Mouse (Mus musculus): ENCODE measurements around the gene Gnb3. TPM values are rescaled to one million over a fixed set of nuclear protein-coding genes. Genes with fewer than 3 reads are reported as not detected.
"Not testable (repeated sequence)": the region's sequence is repeated elsewhere in the genome, so short reads cannot be mapped to it uniquely, and the experiment has no call there.

The Gnb3 gene
- polyA plus RNA-seq, 1 experiment from 2014 or later: 0.53 TPM

DNA sequence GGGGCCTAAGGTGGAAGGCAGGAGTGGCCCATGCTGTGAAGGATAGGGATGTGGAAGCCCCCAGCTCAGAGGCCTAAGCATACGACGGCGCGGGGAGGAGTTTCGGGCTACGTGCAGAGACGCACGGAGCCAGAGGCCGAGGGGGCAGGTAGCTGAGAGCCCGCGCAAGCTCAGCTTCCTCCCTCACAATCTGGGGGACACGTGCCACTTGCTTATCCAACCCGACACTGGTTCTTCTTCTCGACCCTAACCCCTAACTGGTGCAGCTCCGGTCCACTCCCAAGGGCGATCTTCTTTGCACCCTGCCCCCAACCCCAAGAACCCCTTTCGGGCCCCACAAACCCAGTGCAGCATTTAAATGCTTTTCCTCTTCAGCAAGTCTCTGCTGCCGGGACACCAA lies 26.6 kb downstream of the Gnb3 start:
- peaks cover 4% of the 10 kb centered on the region for H3K4me1 ChIP-seq (replicated peaks; ENCODE audit: control insufficient read depth, insufficient read depth)
- H3K27ac ChIP-seq (replicated peaks): peak overlapping the region; percentile 85
- H3K27me3 ChIP-seq (ENCODE audit: control insufficient read depth, insufficient read depth, low read length): no peaks in the 10 kb centered on the region
- peak overlapping the region; percentile 64 for H3K4me2 ChIP-seq (replicated peaks; ENCODE audit: low read depth)
- DNase-seq (ENCODE audit: low spot score) (peak; percentile 76), ATAC-seq (ENCODE audit: low FRiP score, low TSS enrichment) (peak; percentile 47)
- TF ChIP-seq CTCF (IDR thresholded peaks at IDR 0.05; ENCODE audit: low read depth): no peak
- no peak for TF ChIP-seq EP300 (optimal IDR thresholded peaks at IDR 0.05)
- peak overlapping the region; percentile 59 for H3K4me3 ChIP-seq (ENCODE audit: low read depth, low read length)
- peak overlapping the region; percentile 66 for H3K9ac ChIP-seq (ENCODE audit: low read length)
- no peaks in the 10 kb centered on the region for H3K9me3 ChIP-seq (ENCODE audit: control insufficient read depth, low read length)
- H3K36me3 ChIP-seq (ENCODE audit: control insufficient read depth, insufficient read depth, low read length): peaks cover 31% of the 10 kb centered on the region
- WGBS: 1% methylated on average over 18 of the region's 18 CpGs

DNA sequence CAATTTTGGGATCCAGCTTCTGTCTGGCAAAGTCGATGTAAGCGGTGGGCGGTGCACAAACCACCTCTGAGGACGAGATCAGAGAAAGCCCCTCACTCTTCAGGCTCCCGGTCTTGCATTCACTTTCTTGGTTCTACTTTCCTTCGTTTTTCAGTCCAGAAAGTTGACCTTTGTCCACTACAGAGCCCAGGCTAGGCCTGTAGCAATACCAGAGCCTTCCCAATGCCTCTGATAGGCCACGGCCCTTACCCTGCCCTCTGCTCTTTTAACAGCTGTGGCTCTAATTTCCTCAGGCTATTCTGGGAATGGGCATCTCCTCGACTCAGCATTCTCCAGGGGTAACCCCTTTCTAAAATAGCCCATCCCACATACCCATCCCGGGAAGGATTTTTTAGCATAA lies 27.2 kb downstream of the Gnb3 start:
- H3K9me3 ChIP-seq (ENCODE audit: control insufficient read depth, low read length): no peaks in the 10 kb centered on the region
- 8% methylated on average over 9 of the region's 9 CpGs for WGBS
- H3K27me3 ChIP-seq (ENCODE audit: control insufficient read depth, insufficient read depth, low read length): no peaks in the 10 kb centered on the region
- peak overlapping the region; percentile 64 for H3K4me2 ChIP-seq (replicated peaks; ENCODE audit: low read depth)
- peaks cover 6% of the 10 kb centered on the region for H3K4me1 ChIP-seq (replicated peaks; ENCODE audit: control insufficient read depth, insufficient read depth)
- H3K4me3 ChIP-seq (ENCODE audit: low read depth, low read length): peak overlapping the region; percentile 59
- H3K9ac ChIP-seq (ENCODE audit: low read length): peak overlapping the region; percentile 66
- TF ChIP-seq EP300 (optimal IDR thresholded peaks at IDR 0.05): no peak
- no peak for TF ChIP-seq CTCF (IDR thresholded peaks at IDR 0.05; ENCODE audit: low read depth)
- ATAC-seq (ENCODE audit: low FRiP score, low TSS enrichment): no peak
- DNase-seq (ENCODE audit: low spot score): no peak
- peak overlapping the region; percentile 85 for H3K27ac ChIP-seq (replicated peaks)
- peaks cover 27% of the 10 kb centered on the region for H3K36me3 ChIP-seq (ENCODE audit: control insufficient read depth, insufficient read depth, low read length)

- TF ChIP-seq EP300 (optimal IDR thresholded peaks at IDR 0.05) (no peak), CTCF (IDR thresholded peaks at IDR 0.05; ENCODE audit: low read depth) (no peak)
- peak overlapping the region; percentile 24; the same call in 1 of the 2 replicates for H3K27ac ChIP-seq (replicated peaks)
- DNase-seq (ENCODE audit: low spot score): no peak
- H3K9ac ChIP-seq (ENCODE audit: low read length): peak overlapping the region; percentile 66; the same call in 1 of the 2 replicates
- H3K9me3 ChIP-seq (ENCODE audit: control insufficient read depth, low read length): no peaks in the 10 kb centered on the region
- peak overlapping the region; percentile 59 for H3K4me3 ChIP-seq (ENCODE audit: low read depth, low read length)
- H3K36me3 ChIP-seq (ENCODE audit: control insufficient read depth, insufficient read depth, low read length): peaks cover 19% of the 10 kb centered on the region
- H3K4me2 ChIP-seq (replicated peaks; ENCODE audit: low read depth): peak overlapping the region; percentile 64
- H3K27me3 ChIP-seq (ENCODE audit: control insufficient read depth, insufficient read depth, low read length): no peaks in the 10 kb centered on the region
- 68% methylated on average over 24 of the region's 24 CpGs for WGBS
- no peak for ATAC-seq (ENCODE audit: low FRiP score, low TSS enrichment)
- H3K4me1 ChIP-seq (replicated peaks; ENCODE audit: control insufficient read depth, insufficient read depth): peaks cover 6% of the 10 kb centered on the region
These were observed 28.1 kb downstream of the Gnb3 start for GRCm38 (mm10) chr6:124811701-124812560.

DNA sequence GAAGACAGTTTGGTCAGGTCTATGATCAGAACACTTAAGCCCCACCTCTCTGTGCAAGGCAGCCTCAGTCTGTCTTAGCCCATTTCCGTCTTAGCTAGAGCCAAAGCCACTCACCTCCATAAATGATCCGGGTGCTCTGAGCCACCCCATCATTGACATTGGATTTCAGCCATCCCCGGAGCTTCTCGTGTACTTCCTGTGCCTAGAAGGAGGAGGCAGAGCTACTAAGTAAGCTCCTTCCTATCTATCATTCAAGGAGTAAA lies 28.7 kb downstream of the Gnb3 start:
- 65% methylated on average over 4 of the region's 4 CpGs for WGBS
- Histone ChIP-seq H3K36me3 (ENCODE audit: control insufficient read depth, insufficient read depth, low read length) (peaks cover 16% of the 10 kb centered on the region), H3K4me1 (replicated peaks; ENCODE audit: control insufficient read depth, insufficient read depth) (peaks cover 6% of the 10 kb centered on the region), H3K4me3 (ENCODE audit: low read depth, low read length) (no peak overlapping the region), H3K27ac (replicated peaks) (peak overlapping the region; percentile 24; the same call in 1 of the 2 replicates), H3K9me3 (ENCODE audit: control insufficient read depth, low read length) (no peaks in the 10 kb centered on the region), H3K27me3 (ENCODE audit: control insufficient read depth, insufficient read depth, low read length) (no peaks in the 10 kb centered on the region), H3K4me2 (replicated peaks; ENCODE audit: low read depth) (no peak overlapping the region), H3K9ac (ENCODE audit: low read length) (no peak overlapping the region)
- no peak for ATAC-seq (ENCODE audit: low FRiP score, low TSS enrichment)
- no peak for TF ChIP-seq EP300 (optimal IDR thresholded peaks at IDR 0.05)
- no peak for TF ChIP-seq CTCF (IDR thresholded peaks at IDR 0.05; ENCODE audit: low read depth)
- no peak for DNase-seq (ENCODE audit: low spot score)

DNA sequence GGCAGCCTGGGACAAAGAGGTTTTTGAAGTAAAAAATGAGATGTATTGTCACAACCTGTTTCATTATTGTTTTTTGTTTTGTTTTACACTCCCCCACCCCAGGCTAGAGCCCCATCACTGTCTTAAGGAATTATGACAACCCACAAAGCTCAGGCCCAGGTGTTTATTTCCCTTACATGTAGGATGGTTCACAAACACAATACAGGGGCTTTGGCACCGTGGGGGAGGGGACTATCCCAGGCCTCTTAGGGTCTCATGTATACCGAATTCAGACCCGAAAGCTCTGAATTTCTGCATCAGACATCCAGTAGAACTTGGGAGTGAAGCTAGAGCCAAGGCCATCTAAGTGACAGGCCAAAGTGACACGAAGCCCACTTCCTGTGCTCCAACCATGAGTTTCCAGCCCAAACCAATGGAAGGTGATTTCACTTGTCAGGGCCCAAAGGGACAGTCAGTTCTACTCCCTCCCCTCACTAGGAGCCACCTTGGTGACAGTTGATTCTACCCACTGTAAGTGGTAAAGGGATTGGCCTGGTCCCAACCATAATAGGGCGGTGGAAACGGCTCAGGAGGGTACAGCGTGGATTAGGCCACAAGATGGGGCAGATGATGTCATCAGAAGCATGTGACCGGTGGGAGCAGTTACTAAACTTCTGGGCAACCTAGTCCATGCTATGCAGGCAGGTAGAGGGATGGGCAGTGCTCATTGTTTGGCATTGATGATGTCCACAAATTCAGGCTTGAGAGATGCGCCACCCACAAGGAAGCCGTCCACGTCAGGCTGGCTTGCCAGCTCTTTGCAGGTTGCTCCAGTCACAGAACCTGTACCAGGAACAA lies 29.3 kb downstream of the Gnb3 start:
- not testable (repeated sequence) for H3K27me3 ChIP-seq (ENCODE audit: control insufficient read depth, insufficient read depth, low read length); H3K4me3 ChIP-seq (ENCODE audit: low read depth, low read length); H3K4me2 ChIP-seq (replicated peaks; ENCODE audit: low read depth); H3K4me1 ChIP-seq (replicated peaks; ENCODE audit: control insufficient read depth, insufficient read depth); ATAC-seq (ENCODE audit: low FRiP score, low TSS enrichment); H3K9ac ChIP-seq (ENCODE audit: low read length); DNase-seq (ENCODE audit: low spot score); H3K9me3 ChIP-seq (ENCODE audit: control insufficient read depth, low read length)
- WGBS: 86% methylated on average over 11 of the region's 11 CpGs
- Histone ChIP-seq H3K36me3 (ENCODE audit: control insufficient read depth, insufficient read depth, low read length) (peaks cover 16% of the 10 kb centered on the region), H3K27ac (replicated peaks) (peak overlapping the region; percentile 95; the same call in 1 of the 2 replicates)

Measured in stomach, postnatal 0 days (tissue).